Mouse (Mus musculus) G1E (cell line): Measurements from ENCODE around the gene Smoc2. TPM values are rescaled to one million over a fixed set of nuclear protein-coding genes. Genes with fewer than 3 reads are reported as not detected.

ENCODE experiments used
- ATAC-seq: 2 replicates; pipeline ENCODE4 v1.8.0; 2016; ENCODE audit warnings: mild to moderate bottlenecking; ENCODE audit not compliant: insufficient number of reproducible peaks, poor library complexity, low FRiP score, severe bottlenecking; ENCODE audit errors: extremely low read depth
- DNase-seq: peaks from one replicate; pipeline ENCODE4 v3.0.0; 2012; ENCODE audit warnings: low spot score
- H3K27me3 ChIP-seq: 2 replicates; pipeline ENCODE4 v1.6.1; 2012; ENCODE audit warnings: mild to moderate bottlenecking, low read length, inconsistent platforms; ENCODE audit not compliant: insufficient read depth
- H3K36me3 ChIP-seq: replicated peaks from 2 replicates; pipeline ENCODE3; 2012; ENCODE audit warnings: mild to moderate bottlenecking, inconsistent platforms
- H3K4me1 ChIP-seq: 2 replicates; pipeline ENCODE4 v1.6.1; 2012; ENCODE audit warnings: low read depth, low read length, inconsistent platforms, mixed read lengths; ENCODE audit not compliant: insufficient read depth
- H3K4me3 ChIP-seq: 2 replicates; pipeline ENCODE4 v1.5.1; 2012; ENCODE audit warnings: low read depth, mild to moderate bottlenecking, inconsistent platforms, low read length, moderate library complexity, mixed read lengths
- H3K9me3 ChIP-seq: replicated peaks from 2 replicates; pipeline ENCODE4 v1.6.1; 2012; ENCODE audit warnings: inconsistent platforms
- CTCF ChIP-seq: IDR thresholded peaks from 2 replicates; pipeline ENCODE4 v1.5.1; 2012; ENCODE audit warnings: low read depth, low read length, inconsistent platforms, mixed read lengths
- GATA1 ChIP-seq: IDR thresholded peaks from 2 replicates; pipeline ENCODE4 v1.6.1; 2012; ENCODE audit warnings: borderline replicate concordance, low read length, inconsistent platforms, mixed read lengths
- GATA2 ChIP-seq: IDR thresholded peaks from 2 replicates; pipeline ENCODE4 v1.6.1; 2012; ENCODE audit warnings: low read depth, low read length, inconsistent platforms, borderline replicate concordance
- POLR2AphosphoS5 ChIP-seq: IDR thresholded peaks from 2 replicates; pipeline ENCODE4 v1.6.1; 2012; ENCODE audit warnings: low read depth, low read length, inconsistent platforms; ENCODE audit not compliant: insufficient replicate concordance
- TAL1 ChIP-seq: conservative IDR thresholded peaks from 2 replicates; pipeline ENCODE4 v1.6.1; 2012; ENCODE audit warnings: low read depth, low read length, inconsistent platforms, mixed read lengths
- polyA plus RNA-seq: library from polyadenylated mRNA; stranded (reverse); fragments of >175 nt; gene quantifications from 2 replicates; pipeline ENCODE4 v1.2.3, GENCODE M21; 2012
- total RNA-seq, 2 experiments: library from RNA; stranded (forward) in 1 of 2; stranded (reverse) in 1 of 2; fragments of 200-1000 nt in 1 of 2; fragments of >200 nt in 1 of 2; fragmentation: Nextera tagmentation in 1 of 2; gene quantifications; 2 replicates each; pipeline ENCODE4 v1.2.3; 2014 to 2017

Gene Smoc2
- total and polyA plus RNA-seq, 3 experiments = 0.55 TPM; not detected in 2

GRCm38 (mm10) chr17:14293617-14294016 lies 14.3 kb downstream of the Smoc2 start:
- no peaks in the 10 kb centered on the region for H3K9me3 ChIP-seq

GRCm38 (mm10) chr17:14295146-14295545 lies 15.8 kb downstream of the Smoc2 start:
- Histone ChIP-seq H3K4me3 (no peak overlapping the region), H3K27me3 (no peaks in the 10 kb centered on the region; the same call in 1 of the 2 replicates), H3K9me3 (no peaks in the 10 kb centered on the region), H3K36me3 (no peaks in the 10 kb centered on the region), H3K4me1 (no peaks in the 10 kb centered on the region)
- DNase-seq = no peak
- TF ChIP-seq TAL1 = no peak
- TF ChIP-seq CTCF = no peak
- no peak for TF ChIP-seq POLR2AphosphoS5
- TF ChIP-seq GATA1 = no peak
- no peak for TF ChIP-seq GATA2
- no peak for ATAC-seq

More at GRCm38 (mm10) chr17:14293617-14294016, 14.3 kb downstream of the Smoc2 start:
- DNase-seq (no peak), ATAC-seq (no peak)
- Histone ChIP-seq H3K4me3 (no peak overlapping the region), H3K27me3 (no peaks in the 10 kb centered on the region; the same call in 1 of the 2 replicates), H3K4me1 (no peaks in the 10 kb centered on the region), H3K36me3 (no peaks in the 10 kb centered on the region)
- TF ChIP-seq TAL1 = no peak
- TF ChIP-seq CTCF = no peak
- TF ChIP-seq POLR2AphosphoS5 = no peak
- no peak for TF ChIP-seq GATA2

- Histone ChIP-seq H3K36me3 (no peaks in the 10 kb centered on the region), H3K27me3 (no peaks in the 10 kb centered on the region), H3K4me1 (no peaks in the 10 kb centered on the region), H3K9me3 (peaks cover 6% of the 10 kb centered on the region), H3K4me3 (no peak overlapping the region)
- TF ChIP-seq CTCF (no peak), TAL1 (no peak), GATA2 (no peak), POLR2AphosphoS5 (no peak), GATA1 (no peak)
- DNase-seq (no peak), ATAC-seq (no peak)
These were observed 21.1 kb downstream of the Smoc2 start for GRCm38 (mm10) chr17:14300361-14300760.

- H3K4me1 ChIP-seq = no peaks in the 10 kb centered on the region
- TF ChIP-seq TAL1 (no peak), CTCF (no peak), GATA1 (no peak), GATA2 (no peak), POLR2AphosphoS5 (no peak)
- no peaks in the 10 kb centered on the region for H3K36me3 ChIP-seq
- DNase-seq (no peak), ATAC-seq (no peak)
- H3K4me3 ChIP-seq = no peak overlapping the region
- no peaks in the 10 kb centered on the region for H3K27me3 ChIP-seq
- H3K9me3 ChIP-seq = peaks cover 11% of the 10 kb centered on the region
These were observed 22.4 kb downstream of the Smoc2 start for GRCm38 (mm10) chr17:14301491-14302344.

GRCm38 (mm10) chr17:14302356-14302755 lies 23.1 kb downstream of the Smoc2 start:
- TF ChIP-seq GATA2 (no peak), GATA1 (no peak), TAL1 (no peak), POLR2AphosphoS5 (no peak)
- Histone ChIP-seq H3K4me3 (no peak overlapping the region), H3K4me1 (no peaks in the 10 kb centered on the region), H3K9me3 (peaks cover 12% of the 10 kb centered on the region), H3K27me3 (no peaks in the 10 kb centered on the region), H3K36me3 (no peaks in the 10 kb centered on the region)
- no peak for DNase-seq
- no peak for ATAC-seq

GRCm38 (mm10) chr17:14303722-14304121 lies 24.4 kb downstream of the Smoc2 start:
- Histone ChIP-seq H3K4me3 (no peak overlapping the region), H3K27me3 (no peaks in the 10 kb centered on the region), H3K9me3 (peaks cover 12% of the 10 kb centered on the region), H3K36me3 (no peaks in the 10 kb centered on the region), H3K4me1 (no peaks in the 10 kb centered on the region)
- no peak for ATAC-seq
- DNase-seq = no peak
- TF ChIP-seq GATA1 = no peak
- no peak for TF ChIP-seq CTCF
- TF ChIP-seq GATA2 = no peak
- no peak for TF ChIP-seq TAL1
- TF ChIP-seq POLR2AphosphoS5 = no peak
